Mouse (Mus musculus) frontal cortex, postnatal 10 days (tissue): ENCODE data around the gene Dtnb.
A peak's percentile ranks its signal among the peaks of the same experiment; 100 is the strongest.

Experiments used
- DNase-seq, 2 experiments: peaks; one replicate each; pipeline ENCODE4 v3.0.0; 2022; ENCODE audit warnings: low spot score in 2 of 2, mixed read lengths in 1 of 2

The Dtnb gene

GRCm38 (mm10) chr12:3773643-3774042, 201.5 kb downstream of the Dtnb start:
- DNase-seq: no peak

GRCm38 (mm10) chr12:3776015-3776414, 203.8 kb downstream of the Dtnb start:
- DNase-seq: no peak

GRCm38 (mm10) chr12:3777682-3778081, 205.5 kb downstream of the Dtnb start:
- no peak for DNase-seq

- no peak for DNase-seq
Observed at GRCm38 (mm10) chr12:3778286-3778685, 206.1 kb downstream of the Dtnb start.

- DNase-seq: no peak
Observed at GRCm38 (mm10) chr12:3779639-3780038, 207.5 kb downstream of the Dtnb start.

GRCm38 (mm10) chr12:3780405-3780891, 208.3 kb downstream of the Dtnb start:
- DNase-seq: peak; percentile 56 to 68

GRCm38 (mm10) chr12:3780931-3781471, 208.8 kb downstream of the Dtnb start:
- DNase-seq: no peak

- DNase-seq: peak; percentile 83 to 86
Observed at GRCm38 (mm10) chr12:3781482-3781881, 209.3 kb downstream of the Dtnb start.

GRCm38 (mm10) chr12:3783196-3783825, 211.1 kb downstream of the Dtnb start:
- no peak for DNase-seq

GRCm38 (mm10) chr12:3784258-3784657, 212.1 kb downstream of the Dtnb start:
- no peak for DNase-seq

GRCm38 (mm10) chr12:3784729-3785128, 212.5 kb downstream of the Dtnb start:
- DNase-seq: no peak

GRCm38 (mm10) chr12:3787041-3787440, 214.9 kb downstream of the Dtnb start:
- no peak for DNase-seq

- no peak for DNase-seq
Observed at GRCm38 (mm10) chr12:3787541-3787940, 215.4 kb downstream of the Dtnb start.

- DNase-seq: no peak
Observed at GRCm38 (mm10) chr12:3788421-3789051, 216.4 kb downstream of the Dtnb start.

- DNase-seq: no peak
Observed at GRCm38 (mm10) chr12:3789626-3790185, 217.5 kb downstream of the Dtnb start.

- DNase-seq: no peak
Observed at GRCm38 (mm10) chr12:3791257-3791656, 219.1 kb downstream of the Dtnb start.

- peak; percentile 85 to 94 for DNase-seq
Observed at GRCm38 (mm10) chr12:3791732-3792131, 219.6 kb downstream of the Dtnb start.

- no peak for DNase-seq
Observed at GRCm38 (mm10) chr12:3792248-3792647, 220.1 kb downstream of the Dtnb start.

GRCm38 (mm10) chr12:3795569-3795968, 223.4 kb downstream of the Dtnb start:
- DNase-seq: no peak

GRCm38 (mm10) chr12:3799551-3799950, 227.4 kb downstream of the Dtnb start:
- no peak for DNase-seq

- DNase-seq: no peak
Observed at GRCm38 (mm10) chr12:3805852-3806251, 233.7 kb downstream of the Dtnb start, which contains the start of gene Dnmt3a. Gene Dnmt3a, plus strand, starts transcription at chr12:3806007.

- peak in 1 of 2 experiments; percentile 74 for DNase-seq
Observed at GRCm38 (mm10) chr12:3806271-3806684, 234.1 kb downstream of the Dtnb start.
